Mouse (Mus musculus) thymus, postnatal 10 days (tissue): ENCODE results near the gene Mrrf.

Experiments used
- DNase-seq, 2 experiments: peaks; one replicate each; pipeline ENCODE4 v3.0.0; 2021; ENCODE audit warnings: low spot score in 2 of 2

Gene Mrrf

DNA sequence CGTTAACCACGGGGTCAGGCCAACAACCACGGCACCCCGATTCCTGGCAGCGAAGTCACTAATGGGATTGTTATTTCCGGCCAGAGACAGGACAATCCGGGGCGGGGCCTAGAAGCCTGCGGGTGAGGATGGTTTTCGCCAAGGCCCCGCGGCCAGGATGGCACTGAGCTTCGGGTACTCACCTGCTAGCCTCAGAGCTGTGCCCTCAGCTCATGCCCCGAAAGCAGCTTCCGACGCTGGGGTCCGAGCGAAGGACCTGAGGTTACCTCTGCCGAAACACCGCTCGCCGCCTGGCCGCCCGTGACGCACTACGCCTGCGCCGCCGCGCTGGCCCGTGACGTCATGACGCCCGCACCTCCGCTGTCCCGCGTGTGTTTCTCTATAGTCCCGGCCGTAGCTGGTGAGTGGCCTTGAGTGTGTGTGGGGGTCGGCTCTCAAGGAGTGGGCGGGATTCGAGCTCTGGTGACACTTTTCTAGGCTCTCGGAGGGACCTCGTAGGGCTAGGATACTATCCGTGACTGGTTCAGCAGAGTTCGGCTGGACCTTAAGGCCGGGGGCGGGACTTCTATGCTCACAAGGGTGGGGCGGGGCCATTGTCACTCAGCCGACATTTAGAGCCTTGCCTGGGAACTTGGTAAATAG lies at the start of gene Mrrf, which contains the start of gene Rbm18:
Gene Mrrf (plus strand): TSS at position 90 of the 642 bp plus-strand sequence.
Gene Rbm18 (minus strand): TSS at position 474 of the 642 bp plus-strand sequence.
- peak; percentile 78 to 84 for DNase-seq

DNA sequence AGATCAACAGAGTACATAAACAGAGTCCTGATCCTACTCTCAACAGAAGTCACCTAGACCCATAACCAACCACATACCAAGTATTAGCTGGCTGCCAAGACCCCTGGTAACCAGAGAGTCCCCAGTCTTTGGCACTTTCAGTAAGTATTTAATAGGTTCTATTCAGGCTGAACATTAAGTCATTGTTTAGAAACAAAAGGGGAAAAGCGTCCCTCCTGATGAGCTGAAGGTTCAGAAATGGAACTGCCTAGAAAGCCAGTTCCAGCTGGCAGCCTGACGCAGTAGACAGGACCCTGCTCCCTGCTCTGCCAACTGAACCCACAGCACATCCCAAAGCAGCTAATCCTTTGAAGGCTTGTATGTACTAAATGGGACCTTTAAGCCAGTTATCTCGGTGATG lies 47.0 kb upstream of the Mrrf start:
- DNase-seq: no peak

DNA sequence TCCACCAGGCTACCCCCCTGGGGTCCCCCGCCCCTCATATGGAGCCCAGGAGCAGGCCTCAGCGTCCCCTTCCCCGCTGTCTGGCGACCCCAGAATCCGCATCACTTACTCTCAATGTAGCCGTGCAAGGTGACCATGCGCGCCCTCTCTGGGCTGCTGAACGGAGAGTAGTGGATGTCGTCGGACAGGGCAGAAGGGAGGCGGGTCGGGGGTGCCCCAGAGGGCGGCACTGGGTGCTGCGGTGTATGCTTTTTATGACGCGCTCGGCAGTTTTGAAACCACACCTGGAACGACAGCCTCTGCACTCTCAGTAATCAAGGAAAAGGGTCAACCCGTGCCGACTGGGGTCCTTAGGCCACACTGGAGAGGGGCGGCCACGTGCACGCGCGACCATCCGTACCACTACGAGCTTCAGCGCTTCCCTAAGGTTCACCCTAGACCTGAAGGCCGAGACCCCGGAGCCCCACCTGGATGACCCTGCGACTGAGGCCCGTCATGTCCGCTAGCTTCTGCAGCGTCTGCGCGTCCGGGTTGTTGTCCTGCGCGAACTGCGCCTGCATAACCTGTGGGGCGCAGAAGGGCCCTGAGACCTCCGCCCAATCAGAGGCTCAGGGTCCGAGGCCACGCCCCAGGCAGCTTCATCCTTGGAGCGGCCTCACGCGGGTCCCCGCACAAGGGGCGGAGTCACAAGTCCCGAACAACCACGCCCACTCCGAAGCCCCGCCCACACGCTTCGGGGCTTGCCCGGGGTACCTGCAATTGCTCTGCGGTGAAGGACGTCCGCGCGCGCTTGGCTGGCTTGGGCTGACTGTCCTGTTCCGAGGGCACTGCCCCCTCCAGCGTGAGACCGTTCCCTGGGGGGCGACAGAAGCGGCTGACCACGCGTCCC lies 45.1 kb upstream of the Mrrf start:
- peak; percentile 34 to 50 for DNase-seq

DNA sequence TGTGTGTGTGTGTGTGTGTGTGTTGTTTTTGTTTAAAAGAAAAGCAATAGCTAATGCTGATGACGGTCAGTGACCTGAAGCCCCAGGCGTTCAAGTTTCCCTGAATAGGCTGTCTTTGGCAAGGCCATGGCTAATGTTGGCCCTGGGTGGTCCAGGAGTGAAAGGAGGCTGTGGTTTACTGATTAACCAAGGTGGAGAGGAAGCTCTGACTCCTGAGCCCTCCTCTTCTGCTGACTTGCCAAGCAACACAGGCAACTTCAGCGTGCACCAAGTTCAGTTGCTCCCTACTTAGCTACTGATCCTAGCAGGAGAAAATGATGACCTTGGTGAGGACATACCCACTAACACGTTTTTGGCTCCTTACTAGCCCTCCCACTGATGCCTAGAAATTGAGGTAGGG lies 43.4 kb upstream of the Mrrf start:
- no peak for DNase-seq

DNA sequence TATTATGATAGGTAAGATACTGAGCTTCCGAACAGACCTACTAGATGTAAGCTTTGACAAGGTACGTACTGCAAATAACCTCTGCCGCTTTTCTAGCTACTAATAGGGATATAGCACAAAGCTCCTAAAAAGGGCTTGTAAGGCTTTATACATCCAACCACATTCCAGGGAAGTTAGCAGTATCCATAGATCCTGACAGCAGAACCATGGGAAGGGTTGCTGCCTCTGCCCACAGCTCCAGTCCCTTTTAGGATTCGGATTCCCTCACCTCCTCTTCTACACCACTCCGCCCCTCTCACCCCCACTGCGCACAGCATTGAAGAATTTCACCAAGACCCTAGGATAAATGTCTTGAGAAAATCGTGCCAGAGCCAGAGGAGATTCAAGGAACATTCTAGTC lies 42.9 kb upstream of the Mrrf start:
- no peak for DNase-seq

DNA sequence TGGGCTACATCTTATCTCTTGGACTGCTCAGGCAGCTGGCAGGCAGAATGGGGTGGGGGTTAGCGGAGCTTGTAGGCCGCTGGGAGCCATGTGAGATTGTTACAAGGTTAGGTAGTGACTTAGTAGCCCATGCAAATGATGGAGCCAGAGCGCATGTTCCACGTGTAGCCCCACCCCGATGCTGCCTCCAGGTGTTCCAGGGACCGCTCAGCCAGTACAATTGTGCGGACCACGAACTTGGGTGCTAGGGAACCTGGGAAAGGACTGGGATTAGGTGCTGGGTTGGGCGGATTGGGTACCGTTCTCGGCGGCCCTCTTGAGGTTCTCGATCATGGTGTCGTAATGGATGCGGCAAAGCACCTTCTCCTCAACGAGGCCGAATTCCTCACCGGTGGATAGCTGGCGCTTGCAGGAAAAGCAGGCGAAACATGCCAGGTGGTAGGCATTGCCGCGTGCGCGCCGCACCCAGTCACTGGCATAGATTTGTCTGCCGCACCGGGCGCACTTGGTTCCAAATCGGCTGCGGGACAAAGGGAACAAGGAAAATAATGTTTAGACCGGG lies 42.2 kb upstream of the Mrrf start:
- no peak for DNase-seq

DNA sequence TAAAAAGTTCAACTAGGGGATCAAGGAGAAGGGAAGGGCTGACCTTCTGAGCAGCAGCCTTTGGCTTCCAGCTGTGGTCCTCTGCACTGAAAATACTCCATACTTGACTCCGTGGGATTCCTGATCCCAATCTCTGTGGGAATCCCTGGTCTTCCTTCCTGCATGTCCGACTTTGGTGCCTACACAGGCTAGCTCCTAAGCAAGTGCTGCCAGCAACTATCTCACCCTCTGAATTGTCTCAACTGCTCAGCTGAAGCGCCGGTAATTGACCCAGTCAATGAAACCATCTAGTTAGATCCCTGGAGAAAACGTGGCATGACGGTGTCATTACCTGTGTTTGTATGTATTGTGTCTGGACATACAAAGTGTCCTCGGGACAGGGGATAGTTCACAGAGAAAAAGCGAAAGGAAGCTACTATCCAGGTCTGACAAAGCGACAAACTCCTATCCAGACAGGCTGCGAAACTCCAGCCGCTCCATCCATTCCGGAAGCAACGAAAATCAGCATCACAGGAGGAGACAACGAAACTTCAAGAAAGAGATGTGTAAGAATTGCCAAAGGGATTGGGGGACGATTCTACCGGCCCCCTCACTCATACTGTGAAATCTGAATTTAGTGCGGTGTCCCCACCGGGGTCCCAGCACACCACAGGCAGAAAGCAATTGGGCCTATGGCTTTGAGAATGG lies 38.9 kb upstream of the Mrrf start:
- no peak for DNase-seq

DNA sequence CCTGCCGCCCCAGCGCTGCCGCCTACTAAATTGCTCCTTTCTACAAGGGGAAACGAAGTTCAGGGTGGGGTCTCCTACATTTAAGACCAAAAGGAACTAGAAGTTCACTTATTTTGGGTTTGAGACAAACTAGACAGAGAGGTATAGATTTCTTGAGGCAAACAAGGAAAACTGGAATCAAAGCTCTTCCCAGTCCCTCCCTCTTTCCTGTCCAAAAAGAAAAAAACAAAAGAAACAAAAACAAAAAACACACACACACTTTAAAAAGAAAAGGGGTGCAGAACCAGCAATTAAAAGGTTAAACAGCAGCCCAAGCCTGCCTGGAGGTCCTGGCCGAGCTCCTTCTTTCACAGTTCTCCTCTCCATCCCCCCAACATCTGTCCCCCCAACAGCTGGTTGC lies 38.2 kb upstream of the Mrrf start:
- DNase-seq: no peak

DNA sequence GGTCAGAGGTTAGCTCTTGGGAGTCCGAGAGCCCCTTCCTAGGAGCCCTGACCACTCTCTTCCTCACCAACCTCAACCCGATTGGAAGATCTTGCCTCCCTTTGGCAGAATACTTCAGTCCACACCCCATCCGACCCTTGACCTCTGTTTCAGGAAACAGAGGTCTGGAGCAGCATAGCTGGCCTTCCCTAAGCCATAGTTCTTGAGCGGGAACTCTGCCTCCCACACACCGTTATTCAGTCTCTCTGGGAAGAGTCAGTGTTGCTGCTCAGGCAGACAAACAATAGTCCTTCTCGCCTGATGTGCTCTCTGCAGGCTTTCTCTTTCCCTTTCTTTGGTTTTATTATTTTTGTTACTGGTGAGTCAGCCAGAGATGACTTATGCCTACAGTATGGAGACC lies 36.5 kb upstream of the Mrrf start:
- no peak for DNase-seq

DNA sequence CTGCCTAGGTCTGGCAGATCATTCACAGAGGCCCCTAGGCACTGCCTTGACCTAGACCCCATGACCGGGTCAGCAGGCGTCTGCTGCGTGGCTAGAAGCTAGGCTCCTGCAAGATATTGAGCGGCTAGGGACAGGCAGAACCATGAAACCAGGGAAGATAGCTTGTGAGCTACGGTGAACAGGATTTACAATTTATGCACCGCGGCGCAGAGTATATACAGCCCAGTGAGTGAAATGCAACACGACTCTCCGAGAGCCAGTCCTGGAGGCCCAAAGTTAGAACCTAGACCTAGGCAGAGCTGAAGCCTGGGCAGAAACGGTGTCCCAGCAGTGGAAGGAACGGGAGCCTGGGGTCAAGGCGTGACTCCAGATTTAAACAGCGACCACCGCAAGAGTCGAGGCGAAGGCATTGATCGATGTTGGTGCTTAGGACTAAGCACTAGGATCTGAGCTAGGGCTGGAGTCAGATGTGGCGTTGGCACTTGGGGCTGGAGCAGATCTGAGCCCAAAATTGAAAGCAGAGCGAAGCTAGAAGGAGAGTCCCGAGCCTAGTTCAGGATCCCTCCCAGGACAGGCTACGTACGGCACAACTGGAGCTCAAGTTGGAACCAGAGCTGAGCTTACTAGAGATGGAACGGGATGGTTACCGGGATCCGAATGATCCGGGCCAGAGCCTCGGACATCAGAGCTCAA lies 34.2 kb upstream of the Mrrf start:
- no peak for DNase-seq

DNA sequence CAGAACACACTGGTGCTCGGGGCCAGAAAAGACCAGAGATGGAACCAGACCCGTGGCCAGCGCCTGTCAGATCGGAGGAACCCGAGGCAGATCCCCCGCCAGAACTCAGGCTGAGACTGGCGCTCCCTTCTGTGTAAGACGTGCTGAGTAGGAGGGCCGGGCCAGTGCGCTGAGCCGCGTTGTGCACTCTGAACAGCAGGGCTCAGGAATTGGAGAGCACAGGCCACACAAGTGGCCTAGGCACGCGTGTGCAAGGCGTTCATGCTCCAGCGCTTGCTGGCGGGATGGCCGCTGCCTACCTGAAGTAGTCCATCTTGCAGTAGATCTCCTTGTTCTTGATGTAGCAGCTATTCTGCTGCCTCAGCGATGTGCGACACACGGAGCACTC lies 33.6 kb upstream of the Mrrf start:
- no peak for DNase-seq

DNA sequence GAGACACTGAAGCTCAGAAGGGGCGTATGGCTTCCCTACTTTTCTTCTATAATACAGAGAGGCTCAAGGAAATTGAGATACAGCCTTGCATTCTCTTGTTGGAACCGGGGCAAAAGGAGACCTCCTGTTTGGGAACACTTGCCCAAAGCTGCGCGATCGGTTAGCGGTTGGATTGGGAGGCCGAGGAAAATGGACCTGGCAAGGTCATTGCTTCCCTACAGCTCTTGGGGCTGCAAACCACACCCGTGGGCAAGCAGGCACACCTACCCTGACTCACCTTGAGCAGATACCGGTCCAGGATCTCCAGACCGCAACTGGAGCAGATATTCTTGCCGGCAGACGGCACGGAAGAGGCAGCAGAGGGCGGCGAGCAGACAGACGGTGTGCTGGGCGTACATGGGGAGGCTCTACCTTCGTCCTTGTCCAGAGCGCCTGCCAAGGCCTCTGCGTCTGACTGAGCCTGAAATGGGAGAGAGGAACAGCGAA lies 33.1 kb upstream of the Mrrf start:
- no peak for DNase-seq

DNA sequence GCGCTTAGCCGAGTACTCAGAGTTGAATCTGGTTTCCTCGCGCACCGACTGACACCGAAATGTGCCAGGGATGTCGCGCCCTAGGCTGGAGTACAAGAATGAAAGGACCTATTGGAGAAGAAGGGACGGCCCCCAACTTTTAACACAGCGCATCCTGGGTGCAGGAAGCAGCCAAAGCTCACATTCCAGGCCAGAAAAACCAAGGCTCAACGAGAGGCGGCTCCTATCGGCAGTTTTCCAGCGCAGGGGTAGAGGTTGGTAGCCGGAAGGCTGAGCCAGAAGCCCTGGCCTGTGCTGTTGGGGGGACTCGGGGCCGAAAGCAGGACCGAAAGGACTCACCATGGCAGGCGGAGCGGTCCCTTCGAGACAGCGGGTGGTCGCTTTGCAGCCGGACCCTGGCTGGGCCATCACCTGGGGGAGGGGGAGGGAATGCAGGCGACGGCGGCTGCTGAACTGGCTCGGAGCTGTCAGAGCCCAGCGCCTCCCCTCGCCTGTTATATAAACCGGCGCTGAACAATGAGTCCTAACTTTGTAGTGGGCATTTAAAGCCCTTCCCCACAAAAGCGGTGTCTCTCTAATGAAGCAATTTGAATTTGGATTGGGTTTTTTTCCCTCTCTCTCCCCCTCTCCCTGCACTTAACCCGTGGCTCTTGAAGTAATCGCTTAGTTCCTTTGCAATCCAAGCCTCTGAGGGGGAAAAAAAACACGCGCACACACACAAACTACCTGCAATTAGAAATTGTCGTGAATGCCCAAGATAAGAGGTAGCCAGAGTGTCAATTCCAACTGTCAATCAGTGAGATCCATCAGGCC lies 32.4 kb upstream of the Mrrf start:
- DNase-seq: no peak

DNA sequence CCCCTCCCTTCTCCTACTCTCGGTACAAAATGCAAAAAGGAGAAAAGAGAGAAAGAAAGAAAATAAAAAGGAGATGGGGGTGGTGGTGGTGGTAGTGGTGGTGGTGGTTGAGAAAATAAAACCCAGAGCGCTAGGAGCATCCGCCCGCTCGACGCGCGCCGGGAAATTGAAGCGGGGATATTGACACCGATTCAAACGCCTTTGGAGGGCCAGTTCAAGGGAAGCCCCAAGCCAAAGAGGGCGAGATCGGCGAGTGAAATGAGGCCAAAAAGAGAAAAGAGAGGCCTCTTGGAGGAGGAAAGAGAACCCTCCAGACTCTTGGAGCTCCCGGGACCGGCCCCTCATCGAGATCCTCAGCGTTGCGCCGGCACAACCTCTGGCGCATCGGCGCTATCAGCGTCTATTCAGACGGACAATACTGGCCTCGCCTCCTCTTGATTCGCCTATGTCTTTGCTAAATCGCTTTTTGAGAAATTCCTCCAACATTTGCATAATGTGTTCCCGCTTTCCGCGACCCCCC lies 31.7 kb upstream of the Mrrf start:
- no peak for DNase-seq

DNA sequence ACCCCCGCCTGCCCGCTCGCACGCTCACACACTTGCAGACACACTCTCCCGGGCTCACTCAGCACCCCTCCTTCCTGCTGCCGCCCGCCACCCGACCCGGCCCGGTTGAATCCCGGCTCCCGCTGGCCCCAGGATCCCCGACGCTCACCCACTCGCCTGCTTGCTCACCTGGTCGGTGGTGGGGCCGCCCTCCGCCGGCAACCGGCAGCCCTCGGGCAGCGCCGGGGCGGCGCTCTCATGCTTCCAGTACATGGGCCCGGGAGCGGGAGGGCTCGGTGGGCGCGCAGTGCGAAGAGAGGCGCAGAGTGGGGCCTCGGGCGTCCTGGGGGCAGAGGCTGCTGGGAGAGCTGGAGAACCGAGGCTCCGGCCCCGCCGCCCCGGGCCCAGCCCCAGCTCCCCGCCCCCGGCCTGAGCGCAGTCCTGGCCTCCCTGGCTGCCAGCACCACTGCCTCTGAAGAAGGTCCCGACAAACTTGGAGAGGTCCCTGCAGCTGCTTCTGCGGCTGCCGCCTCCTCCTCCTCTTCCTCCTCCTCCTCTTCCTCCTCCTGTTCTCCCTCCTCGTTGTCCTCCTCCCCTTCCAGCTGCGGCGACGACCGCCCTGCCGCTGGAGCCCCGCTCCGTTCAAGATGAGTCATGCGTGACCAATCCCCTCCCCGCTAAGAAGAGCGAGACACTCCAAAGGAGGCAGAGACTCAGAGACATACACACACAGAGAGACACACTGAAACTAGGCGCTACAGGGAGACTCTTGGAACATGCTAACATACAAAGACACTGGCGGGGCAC lies 31.0 kb upstream of the Mrrf start, which contains the start of gene Lhx6:
Gene Lhx6 (minus strand): TSS at position 453 of the 786 bp plus-strand sequence.
- DNase-seq: no peak

DNA sequence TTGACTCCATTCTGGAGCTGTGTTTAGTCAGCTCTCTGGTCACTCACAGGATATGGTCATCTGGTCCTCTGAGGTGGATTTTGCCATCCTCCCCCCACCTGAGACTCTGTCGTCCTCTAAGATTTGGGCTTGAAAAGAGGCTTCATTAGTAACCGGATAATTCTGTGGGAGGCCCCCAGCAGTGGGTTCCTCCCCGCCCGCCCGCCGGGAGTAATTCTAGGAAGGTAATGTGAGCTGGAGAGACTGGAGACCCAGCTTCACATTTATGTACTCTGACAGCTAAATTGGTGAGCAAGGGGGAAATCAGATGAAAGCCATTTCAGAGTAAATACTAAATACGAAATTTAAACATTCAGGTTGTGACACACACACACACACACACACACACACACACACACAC lies 27.6 kb upstream of the Mrrf start:
- DNase-seq: no peak

DNA sequence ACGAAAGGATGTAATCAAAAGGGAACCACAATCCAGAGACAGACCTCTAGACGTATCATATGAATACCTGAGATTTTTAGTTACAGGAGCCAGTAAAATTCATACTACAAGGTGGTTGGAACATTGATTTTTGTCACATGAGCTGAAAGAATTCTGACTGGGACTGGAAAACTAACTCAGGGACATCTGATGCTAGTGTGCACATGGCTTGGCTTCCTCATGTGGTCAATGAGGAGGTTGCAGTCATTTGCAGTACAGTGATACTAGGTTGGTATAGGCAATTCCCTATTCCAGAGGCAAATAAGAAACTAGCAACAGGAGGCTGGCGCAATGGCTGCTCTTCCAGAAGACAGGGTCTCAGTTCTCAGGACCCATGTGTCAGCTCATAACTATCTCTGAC lies 23.6 kb upstream of the Mrrf start:
- DNase-seq: no peak

DNA sequence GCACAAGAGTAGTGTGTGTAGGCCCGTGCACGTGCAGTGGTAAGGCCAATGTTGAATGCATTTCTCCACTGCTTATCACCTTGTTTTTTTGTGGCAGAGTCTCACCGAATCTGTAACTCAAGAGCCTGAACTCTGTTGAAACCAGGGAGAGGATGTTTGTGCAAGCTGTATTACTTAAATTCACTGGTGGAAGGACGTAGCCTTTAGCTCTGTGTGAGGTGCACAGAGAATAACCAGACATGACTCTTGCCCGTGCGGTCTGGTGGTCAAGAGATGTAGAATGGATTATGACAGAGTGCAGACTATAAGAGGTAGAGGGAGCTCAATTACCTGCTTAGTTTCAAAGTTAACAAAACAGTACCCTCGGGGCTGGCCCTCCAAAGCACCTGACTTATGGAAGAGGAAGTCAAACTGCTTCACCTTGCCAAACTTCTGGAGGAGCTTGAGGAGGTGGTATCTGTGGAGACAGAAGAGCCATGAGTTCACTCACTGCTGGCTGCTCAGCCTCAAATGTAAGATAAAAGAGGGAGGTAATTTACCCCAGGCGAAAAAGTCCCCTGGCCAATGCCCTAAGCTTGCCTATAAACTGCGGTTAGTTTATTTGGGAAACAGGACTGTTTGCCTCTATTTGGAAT lies 9.3 kb upstream of the Mrrf start:
- DNase-seq: no peak

DNA sequence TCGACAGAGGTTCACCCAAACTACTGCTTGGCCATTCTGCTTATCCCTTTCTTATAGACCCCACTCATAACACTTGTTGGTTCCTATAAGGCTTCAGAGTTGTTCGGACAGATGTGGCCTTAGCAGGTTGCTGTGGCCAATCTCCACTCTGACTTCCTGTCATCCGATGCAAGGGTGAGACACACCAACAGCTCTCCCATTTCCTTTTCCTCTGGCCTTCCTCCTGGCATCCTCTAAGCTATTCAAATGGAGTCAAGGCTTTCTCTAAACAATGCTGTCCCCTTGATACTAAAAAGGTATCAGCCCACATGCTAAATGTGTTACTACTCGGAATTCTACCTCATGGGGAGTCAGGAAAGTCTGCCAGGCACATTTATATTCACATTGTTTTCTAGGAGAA lies 8.2 kb upstream of the Mrrf start:
- no peak for DNase-seq
